28 mouse cellular contexts compared by ENCODE assay signal in genomic region chr1:133923071-133923470, GRCm38 (mm10). TPM values are rescaled to one million over a fixed set of nuclear protein-coding genes. Genes with fewer than 3 reads are reported as not detected.
DNase-seq lines count a peak whose midpoint lies in the region; ATAC-seq lines count a peak whose summit lies in the region.
"Had no signal": no experiment of that assay in that cellular context is flagged by ENCODE, and none has a peak within 500 bp of the region (broad histone marks: within the 10 kb centered on the region; RNA-seq: fewer than 3 reads in every experiment).

No protein-coding gene starts in this region.

- H3K36me3 ChIP-seq in heart, embryonic 11.5 days (ENCODE audit: control insufficient read depth, insufficient read depth, low read length) = no peaks in the 10 kb centered on the region
- no peaks in the 10 kb centered on the region for H3K36me3 ChIP-seq in lung, embryonic 15.5 days
- H3K36me3 ChIP-seq in limb, embryonic 10.5 days = no peaks in the 10 kb centered on the region
- H3K36me3 ChIP-seq: embryonic facial prominence, embryonic 12.5 days; heart, embryonic 10.5 days; heart, embryonic 15.5 days; hindbrain, embryonic 10.5 days; hindbrain, embryonic 13.5 days; intestine, embryonic 15.5 days had no signal

- no peaks in the 10 kb centered on the region for H3K9me3 ChIP-seq in heart, embryonic 11.5 days (replicated peaks; ENCODE audit: control insufficient read depth, low read length)
- H3K9me3 ChIP-seq in lung, embryonic 15.5 days = no peaks in the 10 kb centered on the region
- H3K9me3 ChIP-seq in limb, embryonic 10.5 days (replicated peaks) = no peaks in the 10 kb centered on the region
- H3K9me3 ChIP-seq: embryonic facial prominence, embryonic 12.5 days; forebrain, embryonic 13.5 days; heart, embryonic 10.5 days; heart, embryonic 15.5 days; hindbrain, embryonic 13.5 days; intestine, embryonic 15.5 days had no signal

- DNase-seq in heart, adult 11 months = peak; percentile 92
- no peak for DNase-seq in lung, postnatal 10 days
- no peak for DNase-seq in limb, embryonic 10.5 days (ENCODE audit: low spot score)
- no peak for DNase-seq in adrenal gland, postnatal 25 days
- DNase-seq: adrenal gland, adult 2 months; adrenal gland, postnatal 14 days; cerebellum, adult 18-20 months; cerebellum, adult 9-10 months; cerebellum, postnatal 14 days; forebrain, postnatal 0 days; gastrocnemius, adult 2 months; gastrocnemius, postnatal 14 days; heart, adult 18-20 months; heart, postnatal 10 days; heart, postnatal 36 days had no signal

- H3K4me3 ChIP-seq in heart, embryonic 11.5 days (ENCODE audit: low read depth, low read length) = no peak overlapping the region
- H3K4me3 ChIP-seq in lung, embryonic 15.5 days = no peak overlapping the region
- H3K4me3 ChIP-seq in limb, embryonic 10.5 days = no peak overlapping the region
- H3K4me3 ChIP-seq: embryonic facial prominence, embryonic 12.5 days; erythroblast, embryonic 14.5 days; forebrain, embryonic 13.5 days; gastrocnemius, adult 2 months; heart, embryonic 10.5 days; heart, embryonic 15.5 days; hindbrain, embryonic 10.5 days; hindbrain, embryonic 13.5 days; intestine, embryonic 15.5 days had no signal

- no peak overlapping the region for H3K27ac ChIP-seq in heart, embryonic 11.5 days (ENCODE audit: low read depth, low read length)
- H3K27ac ChIP-seq in lung, embryonic 15.5 days = 0 out of 2 replicates have a peak overlapping the region, but pooled peaks have one; percentile 95
- H3K27ac ChIP-seq in limb, embryonic 10.5 days = 0 out of 2 replicates have a peak overlapping the region, but pooled peaks have one; percentile 17
- H3K27ac ChIP-seq: embryonic facial prominence, embryonic 12.5 days; forebrain, embryonic 13.5 days; heart, embryonic 10.5 days; heart, embryonic 15.5 days; hindbrain, embryonic 13.5 days; intestine, embryonic 15.5 days had no signal

- no peak overlapping the region for H3K9ac ChIP-seq in heart, embryonic 11.5 days (ENCODE audit: low read depth, low read length)
- H3K9ac ChIP-seq in lung, embryonic 15.5 days = no peak overlapping the region
- H3K9ac ChIP-seq: embryonic facial prominence, embryonic 12.5 days; forebrain, embryonic 13.5 days; forebrain, postnatal 0 days; heart, embryonic 15.5 days; hindbrain, embryonic 13.5 days; intestine, embryonic 15.5 days had no signal

- 0 out of 2 replicates have a peak, but pooled peaks cover under 1% of the 10 kb centered on the region for H3K27me3 ChIP-seq in heart, embryonic 11.5 days (ENCODE audit: control insufficient read depth, insufficient read depth, low read length)
- H3K27me3 ChIP-seq in lung, embryonic 15.5 days = no peaks in the 10 kb centered on the region
- H3K27me3 ChIP-seq in limb, embryonic 10.5 days (ENCODE audit: low read depth, poor library complexity, severe bottlenecking) = peaks cover 29% of the 10 kb centered on the region; the same call in 1 of the 2 replicates
- H3K27me3 ChIP-seq: embryonic facial prominence, embryonic 12.5 days; forebrain, embryonic 13.5 days; heart, embryonic 15.5 days; hindbrain, embryonic 13.5 days; intestine, embryonic 15.5 days had no signal

- ATAC-seq in heart, embryonic 11.5 days (replicated peaks; ENCODE audit: insufficient number of reproducible peaks, low FRiP score, low TSS enrichment) = no peak
- no peak for ATAC-seq in lung, embryonic 15.5 days (ENCODE audit: borderline replicate concordance, extremely low read depth, low FRiP score, low TSS enrichment)
- ATAC-seq: CD4-positive, CD25-positive, alpha-beta regulatory T cell, adult 4 months; forebrain, embryonic 13.5 days; forebrain, postnatal 0 days; hindbrain, embryonic 16.5 days; intestine, embryonic 15.5 days had no signal

- H3K4me2 ChIP-seq in heart, embryonic 11.5 days = no peak overlapping the region
- H3K4me2 ChIP-seq in lung, embryonic 15.5 days = no peak overlapping the region
- H3K4me2 ChIP-seq: embryonic facial prominence, embryonic 12.5 days; forebrain, embryonic 13.5 days; heart, embryonic 15.5 days; hindbrain, embryonic 13.5 days; intestine, embryonic 15.5 days had no signal

- 88% methylated on average over 5 of the region's 5 CpGs for WGBS in heart, embryonic 11.5 days (ENCODE audit: insufficient replicate concordance)
- 86% methylated on average over 5 of the region's 5 CpGs for WGBS in lung, embryonic 15.5 days
- WGBS in limb, embryonic 10.5 days = 95% methylated on average over 5 of the region's 5 CpGs

- H3K4me1 ChIP-seq in heart, embryonic 11.5 days (ENCODE audit: control insufficient read depth, insufficient read depth, low read length) = peaks cover 6% of the 10 kb centered on the region
- H3K4me1 ChIP-seq in lung, embryonic 15.5 days = peaks cover 49% of the 10 kb centered on the region
- H3K4me1 ChIP-seq in limb, embryonic 10.5 days = peaks cover 31% of the 10 kb centered on the region

RNA-seq across cellular contexts. Expression of gene Prelp, which starts 1.9 kb away (rescaled TPM):
- 0.55 and 1.1 TPM in 2 replicates for polyA plus RNA-seq in heart, embryonic 11.5 days (2014; fragmentation: Nextera tagmentation; extraction: Ambion mirVana)
- 17.1 and 19.6 TPM in 2 replicates for polyA plus RNA-seq in lung, embryonic 15.5 days (2015; fragmentation: Nextera tagmentation; extraction: Ambion mirVana)
- 0.18 and 0.56 TPM in 2 replicates for polyA plus RNA-seq in limb, embryonic 10.5 days (2016; fragmentation: Nextera tagmentation; extraction: Ambion mirVana)
- 38.0 and 39.8 TPM in 2 replicates for total RNA-seq in adrenal gland, postnatal 25 days (2021)
- total RNA-seq: MEL had no signal
- polyA plus RNA-seq: CD4-positive, CD25-positive, alpha-beta regulatory T cell, adult 4 months; erythroblast, embryonic 14.5 days had no signal

RNA-seq across cellular contexts. Expression of gene Optc, which starts 15.3 kb away (rescaled TPM):
- 0.21 and 1.0 TPM in 2 replicates for polyA plus RNA-seq in heart, embryonic 11.5 days (2014; fragmentation: Nextera tagmentation; extraction: Ambion mirVana)
- polyA plus RNA-seq in lung, embryonic 15.5 days (2015; fragmentation: Nextera tagmentation; extraction: Ambion mirVana) = 0.67 and 0.81 TPM in 2 replicates
- 0.24 and 0.41 TPM in 2 replicates for polyA plus RNA-seq in limb, embryonic 10.5 days (2016; fragmentation: Nextera tagmentation; extraction: Ambion mirVana)
- 1.0 and 1.2 TPM in 2 replicates for total RNA-seq in adrenal gland, postnatal 25 days (2021)
- polyA plus RNA-seq: CD4-positive, CD25-positive, alpha-beta regulatory T cell, adult 4 months; erythroblast, embryonic 14.5 days had no signal
